8 mouse cellular contexts compared by ENCODE assay signal in the genomic region with DNA sequence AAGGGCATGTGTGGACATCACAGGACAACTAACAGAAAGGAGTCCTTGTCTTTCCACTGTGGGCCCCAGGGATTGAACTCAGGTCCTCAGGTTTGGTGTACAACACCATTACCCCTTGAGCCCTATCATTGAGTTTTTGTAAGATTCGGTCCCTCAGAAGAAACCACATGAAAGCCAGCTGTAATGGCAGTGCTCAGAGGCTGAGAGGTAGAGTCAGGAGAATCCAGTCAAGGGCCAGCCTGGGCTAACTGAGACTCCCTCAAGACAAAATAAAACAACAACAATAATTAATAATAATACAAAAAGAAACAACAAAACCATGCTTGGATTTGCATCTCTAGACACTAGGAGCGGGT. TPM values are rescaled to one million over a fixed set of nuclear protein-coding genes. Genes with fewer than 3 reads are reported as not detected.
DNase-seq lines count a peak whose midpoint lies in the region; ATAC-seq and TF ChIP-seq lines count a peak whose summit lies in the region.

No protein-coding gene starts in this region.

- H3K4me3 ChIP-seq in heart, embryonic 14.5 days (ENCODE audit: control insufficient read depth in 1 of 2, insufficient read depth in 1 of 2, low read depth in 1 of 2, low read length in 2 of 2): no peak overlapping the region; a peak in 1 of 4 replicates
- peak overlapping the region; percentile 80; the same call in 1 of the 2 replicates for H3K4me3 ChIP-seq in bone marrow macrophage, adult 2 months (ENCODE audit: insufficient read depth, low read length)
- H3K4me3 ChIP-seq in hindbrain, embryonic 12.5 days: no peak overlapping the region
- peak overlapping the region; percentile 57 for H3K4me3 ChIP-seq in midbrain, embryonic 14.5 days (replicated peaks; ENCODE audit: low read depth, low read length)

- no peaks in the 10 kb centered on the region for H3K27me3 ChIP-seq in heart, embryonic 14.5 days (ENCODE audit: control insufficient read depth, insufficient read depth, low read length)
- H3K27me3 ChIP-seq in hindbrain, embryonic 12.5 days: no peaks in the 10 kb centered on the region
- H3K27me3 ChIP-seq in midbrain, embryonic 14.5 days (ENCODE audit: control insufficient read depth, insufficient read depth, low read length): no peaks in the 10 kb centered on the region

- DNase-seq in heart, postnatal 14 days: no peak
- DNase-seq in midbrain, embryonic 14.5 days: no peak
- no peak for DNase-seq in ovary, postnatal 10 days (ENCODE audit: low spot score)
- no peak for DNase-seq in ovary, adult 18-20 months (ENCODE audit: low spot score)
- DNase-seq in gastrocnemius, adult 8-10 months (ENCODE audit: low spot score in 2 of 2): no peak

- no peak for ATAC-seq in heart, embryonic 14.5 days (ENCODE audit: insufficient number of reproducible peaks, insufficient read depth, low FRiP score, low read depth)
- ATAC-seq in hindbrain, embryonic 12.5 days (ENCODE audit: low FRiP score): no peak
- ATAC-seq in midbrain, embryonic 14.5 days (ENCODE audit: low FRiP score, low TSS enrichment): no peak

- intact Hi-C loops in heart, postnatal 14 days (cut with DNase I): loop anchor here (2.0 to 5.0 kb wide), 2 partner anchors 37 to 39 kb away; no protein-coding TSS in a partner anchor

- peak overlapping the region; percentile 74 for H3K4me2 ChIP-seq in heart, embryonic 14.5 days (ENCODE audit: low read length)
- H3K4me2 ChIP-seq in hindbrain, embryonic 12.5 days (replicated peaks): peak overlapping the region; percentile 59
- H3K4me2 ChIP-seq in midbrain, embryonic 14.5 days (ENCODE audit: low read length): peak overlapping the region; percentile 65

- H3K36me3 ChIP-seq in heart, embryonic 14.5 days (ENCODE audit: control insufficient read depth, insufficient read depth, low read length): peaks cover 33% of the 10 kb centered on the region
- H3K36me3 ChIP-seq in hindbrain, embryonic 12.5 days: peaks cover 26% of the 10 kb centered on the region
- H3K36me3 ChIP-seq in midbrain, embryonic 14.5 days (ENCODE audit: control insufficient read depth, insufficient read depth, low read length): peaks cover 26% of the 10 kb centered on the region

- peak overlapping the region; percentile 68; the same call in 1 of the 2 replicates for H3K9ac ChIP-seq in heart, embryonic 14.5 days (ENCODE audit: low read length)
- no peak overlapping the region for H3K9ac ChIP-seq in hindbrain, embryonic 12.5 days
- H3K9ac ChIP-seq in midbrain, embryonic 14.5 days (replicated peaks; ENCODE audit: low read length): peak overlapping the region; percentile 70

- no peak for TF ChIP-seq POLR2A in bone marrow macrophage, adult 2 months (IDR thresholded peaks at IDR 0.05; ENCODE audit: borderline replicate concordance, low read depth, low read length)

- H3K27ac ChIP-seq in heart, embryonic 14.5 days (replicated peaks in 1 of 2; ENCODE audit: control insufficient read depth in 1 of 2, insufficient read depth in 1 of 2, low read depth in 2 of 2, low read length in 2 of 2): peak overlapping the region in 1 of 2 experiments; percentile 76; a peak in 1 of 4 replicates
- peak overlapping the region; percentile 89 for H3K27ac ChIP-seq in bone marrow macrophage, adult 2 months (ENCODE audit: insufficient read depth, low read depth, low read length)
- H3K27ac ChIP-seq in hindbrain, embryonic 12.5 days: peak overlapping the region; percentile 85
- peak overlapping the region; percentile 92 for H3K27ac ChIP-seq in midbrain, embryonic 14.5 days (replicated peaks; ENCODE audit: low read depth, low read length)

- no peak for TF ChIP-seq CTCF in bone marrow macrophage, adult 2 months (IDR thresholded peaks at IDR 0.05; ENCODE audit: low read depth, low read length)

- WGBS in heart, embryonic 14.5 days: 70% methylated on average over 2 of the region's 2 CpGs
- 76% methylated on average over 2 of the region's 2 CpGs for WGBS in hindbrain, embryonic 12.5 days
- 72% methylated on average over 2 of the region's 2 CpGs for WGBS in midbrain, embryonic 14.5 days

- H3K4me1 ChIP-seq in heart, embryonic 14.5 days (ENCODE audit: control insufficient read depth in 2 of 2, insufficient read depth in 2 of 2, low read length in 2 of 2): peaks cover 0 to 14% of the 10 kb centered on the region in 2 experiments; a peak in 2 of 4 replicates
- peaks cover 44% of the 10 kb centered on the region for H3K4me1 ChIP-seq in bone marrow macrophage, adult 2 months (ENCODE audit: control insufficient read depth, insufficient read depth, low read length)
- peaks cover 22% of the 10 kb centered on the region for H3K4me1 ChIP-seq in hindbrain, embryonic 12.5 days
- peaks cover 16% of the 10 kb centered on the region for H3K4me1 ChIP-seq in midbrain, embryonic 14.5 days (ENCODE audit: control insufficient read depth, insufficient read depth, low read length)

- H3K9me3 ChIP-seq in heart, embryonic 14.5 days (ENCODE audit: control insufficient read depth, low read length): no peaks in the 10 kb centered on the region
- H3K9me3 ChIP-seq in hindbrain, embryonic 12.5 days (replicated peaks): no peaks in the 10 kb centered on the region
- no peaks in the 10 kb centered on the region for H3K9me3 ChIP-seq in midbrain, embryonic 14.5 days (ENCODE audit: control insufficient read depth, low read length)

RNA-seq across cellular contexts. Expression of a gene that starts 0.5 kb away (rescaled TPM):
- 4.2 and 5.5 TPM in 2 replicates for polyA plus RNA-seq in heart, embryonic 14.5 days (2014; fragmentation: Nextera tagmentation; extraction: Ambion mirVana)
- 1 to 10 TPM in 1 of 2 experiments, under 1 TPM in 1; 0.95 to 1.1 TPM for total RNA-seq in heart, postnatal 14 days (2021)
- 1.8 and 2.4 TPM in 2 replicates for polyA plus RNA-seq in bone marrow macrophage, adult 2 months (2012; ENCODE audit: insufficient read depth, insufficient read length, missing spikeins)
- polyA plus RNA-seq in hindbrain, embryonic 12.5 days (2016; fragmentation: Nextera tagmentation; extraction: Ambion mirVana): 14.1 and 14.8 TPM in 2 replicates
- polyA plus RNA-seq in midbrain, embryonic 14.5 days (2014; fragmentation: Nextera tagmentation; extraction: Ambion mirVana): 32.4 and 36.5 TPM in 2 replicates
- under 1 TPM; 0.19 to 0.51 (median 0.32) TPM for total RNA-seq in gastrocnemius, adult 8-10 months (2022)

RNA-seq across cellular contexts. Expression of a gene that starts 41.3 kb away (rescaled TPM):
- 26.5 and 28.1 TPM in 2 replicates for polyA plus RNA-seq in heart, embryonic 14.5 days (2014; fragmentation: Nextera tagmentation; extraction: Ambion mirVana)
- total RNA-seq in heart, postnatal 14 days (2021): 10 to 100 TPM; 47.8 to 49.6 TPM
- 194 and 201 TPM in 2 replicates for polyA plus RNA-seq in bone marrow macrophage, adult 2 months (2012; ENCODE audit: insufficient read depth, insufficient read length, missing spikeins)
- 111 and 120 TPM in 2 replicates for polyA plus RNA-seq in hindbrain, embryonic 12.5 days (2016; fragmentation: Nextera tagmentation; extraction: Ambion mirVana)
- polyA plus RNA-seq in midbrain, embryonic 14.5 days (2014; fragmentation: Nextera tagmentation; extraction: Ambion mirVana): 114 and 138 TPM in 2 replicates
- total RNA-seq in gastrocnemius, adult 8-10 months (2022): 10 to 100 TPM in 2 of 4 experiments, 1 to 10 TPM in 2; 5.9 to 11.2 (median 9.0) TPM

RNA-seq across cellular contexts. Expression of a gene that starts 43.8 kb away (rescaled TPM):
- polyA plus RNA-seq in heart, embryonic 14.5 days (2014; fragmentation: Nextera tagmentation; extraction: Ambion mirVana): 1.2 and 1.5 TPM in 2 replicates
- total RNA-seq in heart, postnatal 14 days (2021): under 1 TPM; 0.17 to 0.37 TPM
- polyA plus RNA-seq in bone marrow macrophage, adult 2 months (2012; ENCODE audit: insufficient read depth, insufficient read length, missing spikeins): 0.67 and 1.5 TPM in 2 replicates
- polyA plus RNA-seq in hindbrain, embryonic 12.5 days (2016; fragmentation: Nextera tagmentation; extraction: Ambion mirVana): 0.65 and 0.82 TPM in 2 replicates
- 0.62 and 0.67 TPM in 2 replicates for polyA plus RNA-seq in midbrain, embryonic 14.5 days (2014; fragmentation: Nextera tagmentation; extraction: Ambion mirVana)
- under 1 TPM in 3 of 4 experiments, not detected in 1; 0.15 to 0.48 (median 0.46) TPM for total RNA-seq in gastrocnemius, adult 8-10 months (2022)

RNA-seq across cellular contexts. Expression of a gene that starts 57.9 kb away (rescaled TPM):
- 499 and 536 TPM in 2 replicates for polyA plus RNA-seq in heart, embryonic 14.5 days (2014; fragmentation: Nextera tagmentation; extraction: Ambion mirVana)
- total RNA-seq in heart, postnatal 14 days (2021): 100 to 1,000 TPM; 503 to 533 TPM
- polyA plus RNA-seq in bone marrow macrophage, adult 2 months (2012; ENCODE audit: insufficient read depth, insufficient read length, missing spikeins): 854 and 1,184 TPM in 2 replicates
- 347 and 376 TPM in 2 replicates for polyA plus RNA-seq in hindbrain, embryonic 12.5 days (2016; fragmentation: Nextera tagmentation; extraction: Ambion mirVana)
- 363 and 413 TPM in 2 replicates for polyA plus RNA-seq in midbrain, embryonic 14.5 days (2014; fragmentation: Nextera tagmentation; extraction: Ambion mirVana)
- total RNA-seq in gastrocnemius, adult 8-10 months (2022): 100 to 1,000 TPM; 371 to 534 (median 431) TPM

Comparison
In these comparisons a context has a peak if more than half of its experiments do, and no peak if none do; other contexts are left out.
1. H3K4me3 ChIP-seq: peak in bone marrow macrophage, adult 2 months (single experiment) and midbrain, embryonic 14.5 days (single experiment); none in heart, embryonic 14.5 days (0 of 2) and hindbrain, embryonic 12.5 days (single experiment).
2. Peak in every context shown above with its lines, with median percentiles within 50 percentile points of each other: H3K4me2 ChIP-seq.